Mouse (Mus musculus) forebrain, postnatal 0 days (tissue): ENCODE measurements around the gene Gucy2d. TPM values are rescaled to one million over a fixed set of nuclear protein-coding genes. Genes with fewer than 3 reads are reported as not detected.

ENCODE experiments used
- ATAC-seq: fragments of 200-750 bp; cut with Nextera tagmentation; 2 replicates; pipeline ENCODE4 v1.8.0; 2017; ENCODE audit warnings: mild to moderate bottlenecking, moderate library complexity
- DNase-seq: peaks from one replicate; pipeline ENCODE4 v3.0.0-alpha.2; 2015
- H3K27ac ChIP-seq: fragments of 300-500 bp; sonication (generic); 2 replicates; pipeline ENCODE4 v1.5.1; 2014; ENCODE audit warnings: low read depth, mild to moderate bottlenecking, antibody characterized with exemption, low read length, moderate library complexity, mixed read lengths
- H3K27me3 ChIP-seq: fragments of 300-500 bp; sonication (generic); 2 replicates; pipeline ENCODE4 v1.6.1; 2014; ENCODE audit warnings: mild to moderate bottlenecking, low read length, mixed read lengths; ENCODE audit not compliant: insufficient read depth
- H3K36me3 ChIP-seq: fragments of 300-500 bp; sonication (generic); 2 replicates; pipeline ENCODE4 v1.6.1; 2014; ENCODE audit warnings: mild to moderate bottlenecking, moderate library complexity; ENCODE audit not compliant: insufficient read depth
- H3K4me1 ChIP-seq: fragments of 300-500 bp; sonication (generic); 2 replicates; pipeline ENCODE4 v1.6.1; 2014; ENCODE audit warnings: antibody characterized with exemption; ENCODE audit not compliant: insufficient read depth
- H3K4me2 ChIP-seq: fragments of 300-500 bp; sonication (generic); 2 replicates; pipeline ENCODE4 v1.6.1; 2014; ENCODE audit warnings: low read depth, mild to moderate bottlenecking, moderate library complexity
- H3K4me3 ChIP-seq: fragments of 300-500 bp; sonication (generic); 2 replicates; pipeline ENCODE4 v1.5.1; 2014; ENCODE audit warnings: low read depth, low read length, mixed read lengths
- H3K9ac ChIP-seq: fragments of 300-500 bp; sonication (generic); 2 replicates; pipeline ENCODE4 v1.6.1; 2014; ENCODE audit warnings: mild to moderate bottlenecking
- H3K9me3 ChIP-seq: fragments of 300-500 bp; sonication (generic); 2 replicates; pipeline ENCODE4 v1.6.1; 2016; ENCODE audit warnings: low read length
- CTCF ChIP-seq: sonication (generic); IDR thresholded peaks from 2 replicates; pipeline ENCODE4 v1.5.1; 2016; ENCODE audit warnings: antibody characterized with exemption, control low read depth, low read depth
- WGBS: fragments of 180-500 bp; shearing (Covaris S2); extraction: QIAGEN DNeasy Blood & Tissue Kit; methylation state at CpG from one replicate; pipeline ENCODE4 v1.1.7; 2014; 5-methylcytosine and 5-hydroxymethylcytosine counted together
- polyA plus RNA-seq: library from polyadenylated mRNA; unstranded; fragments of >200 nt; fragmentation: Nextera tagmentation; extraction: Ambion mirVana; gene quantifications from 2 replicates; pipeline ENCODE4 v1.2.1, GENCODE M21; 2015
- total RNA-seq: library from RNA; depleted of rRNA; stranded (reverse); fragments of >200 nt; gene quantifications from 2 replicates; pipeline ENCODE4 v1.2.3, GENCODE M21; 2014

Gucy2d gene
- total and polyA plus RNA-seq, 2 experiments from 2014 or later: not detected

DNA sequence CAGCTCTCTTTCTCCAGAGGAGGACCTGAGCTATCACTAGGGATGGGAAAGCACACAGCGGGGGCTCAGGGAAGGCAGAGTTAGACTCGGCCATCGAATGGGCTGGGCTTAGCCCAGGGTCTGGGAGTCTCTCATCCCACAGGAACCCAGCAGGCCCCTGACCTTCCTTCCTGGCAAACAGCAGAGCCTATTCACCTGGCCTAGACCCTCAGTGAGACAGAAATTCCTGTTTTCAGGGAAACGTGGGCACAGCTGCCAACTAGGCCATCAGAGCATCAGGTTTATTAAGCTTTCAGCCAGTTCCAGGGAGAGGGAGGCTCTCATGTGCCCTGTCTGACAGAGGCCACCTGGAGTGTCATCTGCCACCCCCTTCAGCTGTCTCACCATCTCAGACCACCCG is 62.7 kb downstream of the Gucy2d start:
- 42% methylated on average over 5 of the region's 5 CpGs for WGBS
- ATAC-seq (no peak), DNase-seq (no peak)
- 0 out of 2 replicates have a peak, but pooled peaks cover 9% of the 10 kb centered on the region for H3K4me1 ChIP-seq
- H3K4me3 ChIP-seq: no peak overlapping the region
- H3K27ac ChIP-seq: no peak overlapping the region
- no peaks in the 10 kb centered on the region for H3K36me3 ChIP-seq
- no peaks in the 10 kb centered on the region for H3K9me3 ChIP-seq
- H3K9ac ChIP-seq: no peak overlapping the region
- H3K27me3 ChIP-seq: no peaks in the 10 kb centered on the region
- H3K4me2 ChIP-seq: no peak overlapping the region
- no peak for TF ChIP-seq CTCF

DNA sequence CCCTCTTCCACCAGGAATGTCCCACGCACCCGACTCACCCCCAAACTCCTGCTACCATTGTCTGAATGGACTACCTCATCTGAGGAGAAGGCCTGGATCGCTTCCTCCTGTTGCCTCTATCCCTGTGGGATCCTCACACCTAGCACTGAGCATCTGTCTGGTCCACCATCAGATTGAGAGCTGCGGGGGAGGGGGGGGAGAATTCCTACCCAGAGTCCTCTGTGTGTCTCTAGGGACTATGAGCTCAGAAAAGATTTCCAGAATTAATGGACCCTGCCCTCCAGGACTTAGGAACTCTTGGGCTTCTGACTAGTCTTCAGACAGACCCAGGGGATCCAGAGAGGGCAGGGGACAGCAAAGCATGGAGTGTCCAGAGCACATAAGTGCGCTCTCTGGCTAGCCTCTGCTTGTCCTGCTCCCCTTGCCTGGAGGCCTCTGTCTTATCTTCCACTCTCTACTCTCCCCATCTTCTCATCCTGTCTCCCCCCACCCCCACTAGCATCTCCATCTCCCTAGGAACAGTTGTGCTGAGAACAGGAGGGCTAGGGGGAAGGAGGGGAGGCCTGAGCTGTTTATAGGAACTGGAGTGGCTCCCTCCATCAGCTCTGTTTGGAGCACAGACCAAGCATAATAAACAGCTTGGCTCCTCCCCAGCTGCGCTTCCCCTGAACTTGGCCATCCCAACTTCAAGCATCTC is 63.9 kb downstream of the Gucy2d start:
- no peak for DNase-seq
- H3K4me2 ChIP-seq: no peak overlapping the region
- TF ChIP-seq CTCF: no peak
- H3K27ac ChIP-seq: no peak overlapping the region
- no peaks in the 10 kb centered on the region for H3K36me3 ChIP-seq
- 71% methylated on average over 6 of the region's 6 CpGs for WGBS
- no peaks in the 10 kb centered on the region for H3K27me3 ChIP-seq
- no peaks in the 10 kb centered on the region for H3K9me3 ChIP-seq
- H3K9ac ChIP-seq: no peak overlapping the region
- peak; percentile 65 for ATAC-seq
- 0 out of 2 replicates have a peak, but pooled peaks cover 9% of the 10 kb centered on the region for H3K4me1 ChIP-seq
- no peak overlapping the region for H3K4me3 ChIP-seq

GRCm38 (mm10) chr7:98504726-98505314 is 64.6 kb downstream of the Gucy2d start:
- no peak for TF ChIP-seq CTCF
- DNase-seq: no peak
- H3K27ac ChIP-seq: no peak overlapping the region

GRCm38 (mm10) chr7:98505664-98506063 is 65.4 kb downstream of the Gucy2d start:
- Histone ChIP-seq H3K27me3 (no peaks in the 10 kb centered on the region), H3K9me3 (no peaks in the 10 kb centered on the region), H3K36me3 (no peaks in the 10 kb centered on the region), H3K4me2 (no peak overlapping the region), H3K4me3 (no peak overlapping the region), H3K27ac (no peak overlapping the region), H3K9ac (no peak overlapping the region), H3K4me1 (0 out of 2 replicates have a peak, but pooled peaks cover 9% of the 10 kb centered on the region)
- DNase-seq (no peak), ATAC-seq (no peak)
- no peak for TF ChIP-seq CTCF
- WGBS: 43% methylated on average over 3 of the region's 3 CpGs

More at GRCm38 (mm10) chr7:98504726-98505314, 64.6 kb downstream of the Gucy2d start:
- Histone ChIP-seq H3K9ac (no peak overlapping the region), H3K4me2 (no peak overlapping the region), H3K4me3 (no peak overlapping the region), H3K9me3 (no peaks in the 10 kb centered on the region), H3K27me3 (no peaks in the 10 kb centered on the region), H3K36me3 (no peaks in the 10 kb centered on the region), H3K4me1 (0 out of 2 replicates have a peak, but pooled peaks cover 9% of the 10 kb centered on the region)
- 41% methylated on average over 5 of the region's 5 CpGs for WGBS
- 0 out of 2 replicates have a peak, but pooled peaks have one; percentile 13 for ATAC-seq

DNA sequence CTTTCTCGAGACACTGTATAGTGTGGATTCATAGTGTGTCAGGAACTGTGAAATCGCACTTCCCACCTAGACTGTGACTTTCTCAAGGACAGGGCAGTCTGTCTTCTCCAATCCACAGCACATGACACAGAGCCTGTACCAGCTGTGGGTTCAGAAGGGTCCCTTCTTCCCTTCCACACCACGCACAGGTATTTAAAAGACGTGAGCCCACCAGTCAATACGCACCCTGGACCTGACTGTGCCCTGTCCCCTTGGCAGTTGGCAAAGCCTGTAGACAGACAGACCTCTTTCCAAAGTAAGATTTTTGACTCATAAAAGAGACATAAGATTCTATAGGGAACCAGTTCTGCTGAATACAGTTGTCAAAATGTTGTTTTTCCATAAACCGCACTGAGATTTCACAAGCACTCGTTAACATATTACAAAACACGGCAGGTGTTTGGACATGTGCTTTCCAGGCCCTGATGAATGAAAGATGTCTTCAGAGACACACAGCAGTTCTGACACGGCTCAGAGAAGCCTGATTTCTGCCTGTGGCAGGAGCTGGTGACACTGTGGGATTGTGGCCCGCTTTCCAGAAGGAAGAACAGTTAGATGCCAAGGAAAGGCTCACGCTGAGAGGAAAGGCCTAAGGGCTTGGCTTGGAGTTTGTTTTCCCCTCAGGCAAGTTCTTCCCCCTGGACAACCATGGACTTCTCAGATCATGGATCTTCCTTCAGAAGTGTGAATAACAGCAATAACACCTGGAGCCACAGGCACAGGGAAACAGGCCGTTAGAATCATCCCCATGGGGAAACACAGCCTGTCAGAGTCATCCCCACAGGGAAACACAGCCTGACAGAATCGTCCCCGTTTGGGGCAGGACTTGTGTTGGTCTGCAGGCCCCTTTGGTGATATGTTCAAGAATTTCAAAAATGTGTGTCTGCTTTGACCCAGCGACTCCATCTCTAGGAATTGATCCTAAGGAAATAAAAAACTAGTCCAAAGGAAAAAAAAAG is 71.0 kb downstream of the Gucy2d start:
- no peak for TF ChIP-seq CTCF
- Histone ChIP-seq H3K27ac (no peak overlapping the region), H3K4me1 (no peaks in the 10 kb centered on the region), H3K9me3 (no peaks in the 10 kb centered on the region), H3K27me3 (no peaks in the 10 kb centered on the region), H3K4me2 (no peak overlapping the region), H3K4me3 (no peak overlapping the region), H3K9ac (no peak overlapping the region), H3K36me3 (no peaks in the 10 kb centered on the region)
- ATAC-seq (0 out of 2 replicates have a peak, but pooled peaks have one; percentile 8), DNase-seq (no peak)
- WGBS: 64% methylated on average over 15 of the region's 15 CpGs

- Histone ChIP-seq H3K4me1 (no peaks in the 10 kb centered on the region), H3K9ac (no peak overlapping the region), H3K27ac (no peak overlapping the region), H3K27me3 (no peaks in the 10 kb centered on the region), H3K4me3 (no peak overlapping the region), H3K4me2 (no peak overlapping the region), H3K36me3 (no peaks in the 10 kb centered on the region), H3K9me3 (no peaks in the 10 kb centered on the region)
- ATAC-seq (no peak), DNase-seq (no peak)
- WGBS: 60% methylated on average over 3 of the region's 3 CpGs
- no peak for TF ChIP-seq CTCF
These were observed 73.0 kb downstream of the Gucy2d start for GRCm38 (mm10) chr7:98513251-98513650.
